Mouse (Mus musculus) Patski (cell line): ENCODE data around the gene Dlx6. TPM values are rescaled to one million over a fixed set of nuclear protein-coding genes. Genes with fewer than 3 reads are reported as not detected.

ENCODE experiments used
- ATAC-seq: fragments of 100-300 bp; one replicate; pipeline ENCODE4 v1.8.0; 2021
- CTCF ChIA-PET: fragments of 350-600 bp; sonication (Branson Sonifier 250); formaldehyde crosslinking; loops from one replicate; lab custom pipeline; 2022; ENCODE audit warnings: inconsistent platforms; lab: Charles Lee
- POLR2A ChIA-PET: fragments of 350-600 bp; sonication (Branson Sonifier 250); formaldehyde crosslinking; loops from one replicate; lab custom pipeline; 2022; ENCODE audit warnings: antibody characterized with exemption, inconsistent platforms; lab: Charles Lee
- DNase-seq: peaks from one replicate; pipeline ENCODE4 v3.0.0-alpha.2; 2011; ENCODE audit warnings: low read depth, low spot score
- H3K27me3 ChIP-seq: fragments of 371-371 bp; one replicate; pipeline ENCODE4 v1.5.1; 2021
- CTCF ChIP-seq: fragments of 100-300 bp; IDR thresholded peaks from one replicate; pipeline ENCODE4 v1.5.1; 2021
- in situ Hi-C: fragments of 300-500 bp; cut with MboI; formaldehyde crosslinking; loops from 3 replicates; pipeline ENCODE4 v1.11.1; 2018; ENCODE audit warnings: low pct_unique_long_range_greater_than_20kb, mixed read lengths
- polyA plus RNA-seq: library from polyadenylated mRNA; unstranded; gene quantifications from one replicate; pipeline ENCODE4 v1.2.3, GENCODE M21; 2021

Dlx6 gene
- polyA plus RNA-seq, 1 experiment from 2014 or later: 5.6 TPM

DNA sequence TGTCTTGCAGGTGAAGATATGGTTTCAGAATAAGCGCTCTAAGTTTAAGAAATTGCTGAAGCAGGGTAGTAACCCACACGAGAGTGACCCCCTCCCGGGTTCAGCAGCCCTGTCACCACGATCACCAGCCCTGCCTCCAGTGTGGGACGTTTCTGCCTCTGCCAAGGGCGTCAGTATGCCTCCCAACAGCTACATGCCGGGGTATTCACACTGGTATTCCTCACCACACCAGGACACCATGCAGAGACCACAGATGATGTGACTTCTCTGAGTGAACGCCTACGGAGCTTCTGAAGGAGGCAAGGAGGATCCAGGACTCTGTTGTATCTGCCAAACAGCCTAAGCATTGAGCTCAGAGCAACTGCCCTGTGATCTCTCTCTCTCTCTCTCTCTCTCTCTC is 3.9 kb downstream of the Dlx6 start:
- peaks cover 3% of the 10 kb centered on the region for H3K27me3 ChIP-seq
- POLR2A ChIA-PET: no interaction called here
- no peak for TF ChIP-seq CTCF
- DNase-seq (no peak), ATAC-seq (no peak)
- CTCF ChIA-PET: interaction anchor here (1.1 kb wide), 1 partner anchor 20 kb away, joined by 3 read pairs; no protein-coding TSS in a partner anchor
- in situ Hi-C loops: no loop called here

DNA sequence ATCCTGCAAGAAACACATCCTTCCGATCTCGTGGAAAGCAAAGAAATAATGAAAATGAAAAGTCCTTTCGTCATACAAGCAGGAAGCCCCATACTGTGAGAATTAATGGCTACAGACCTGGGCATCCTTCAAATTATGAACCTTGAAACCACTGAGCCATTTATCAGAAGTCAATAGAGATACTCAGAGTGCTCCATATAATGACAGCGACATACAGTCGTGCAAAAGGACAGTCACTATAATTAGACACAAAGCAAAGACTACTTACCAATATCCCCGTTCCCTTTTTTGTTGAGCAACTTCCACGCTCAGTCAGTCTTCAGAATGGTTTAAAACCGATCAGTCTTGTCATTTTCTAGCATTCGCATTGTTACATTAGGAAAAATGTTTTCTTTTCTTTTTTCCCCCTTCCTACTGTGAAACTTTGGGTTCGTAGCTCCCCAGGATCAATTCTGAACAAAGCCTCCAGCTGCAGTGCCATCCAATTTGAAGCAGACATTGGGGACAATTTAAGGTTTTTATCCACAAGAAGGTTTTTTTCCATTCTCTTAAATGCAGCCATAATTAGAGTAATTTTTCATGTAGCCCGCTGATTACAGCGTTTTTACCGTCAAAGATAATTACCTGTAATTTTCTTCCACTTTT is 6.0 kb downstream of the Dlx6 start:
- ATAC-seq (no peak), DNase-seq (no peak)
- in situ Hi-C loops: no loop called here
- no peak for TF ChIP-seq CTCF
- ChIA-PET CTCF (no interaction called here), POLR2A (interaction anchor here (0.6 kb wide), 1 partner anchor 597 kb away, joined by 3 read pairs; no protein-coding TSS in a partner anchor)
- peaks cover 3% of the 10 kb centered on the region for H3K27me3 ChIP-seq

DNA sequence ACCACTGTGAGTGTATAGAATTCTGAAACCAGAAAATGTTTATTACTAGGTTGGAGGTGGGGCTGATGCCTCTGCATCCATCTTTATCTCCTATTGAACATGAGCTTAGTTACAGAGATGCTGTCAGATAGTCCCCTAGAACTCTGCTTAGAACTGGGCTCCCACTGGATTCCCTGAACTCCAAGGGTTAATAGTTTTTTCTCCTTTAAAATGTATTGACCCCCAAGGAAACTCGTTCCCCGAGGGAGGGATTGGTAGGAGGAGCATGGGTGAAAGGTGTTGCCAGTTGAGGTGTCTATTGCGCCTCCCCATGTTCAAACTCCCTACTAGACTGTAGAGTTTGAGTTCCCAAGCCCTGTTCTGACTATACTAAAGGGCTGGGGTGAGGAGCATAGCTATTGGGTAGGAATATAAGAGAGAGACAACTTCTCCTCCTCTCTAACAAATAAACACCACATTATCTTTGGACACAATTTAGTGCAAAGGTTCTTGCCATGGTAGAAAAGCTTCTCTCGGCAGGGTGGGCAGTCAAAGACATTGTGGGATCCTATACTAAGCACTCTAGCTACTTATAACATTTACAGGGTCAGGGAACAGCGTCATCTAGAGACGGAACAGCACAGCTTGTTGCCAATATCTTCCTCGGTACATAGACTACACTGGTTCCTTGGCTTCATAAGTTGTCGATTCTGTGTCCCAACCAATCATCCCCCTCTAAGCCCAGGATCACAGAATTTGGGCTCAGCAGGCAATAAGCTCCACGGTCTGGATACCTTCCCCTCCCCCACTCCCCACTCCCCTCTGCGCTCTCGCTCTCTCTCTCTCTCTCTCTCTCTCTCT is 7.0 kb downstream of the Dlx6 start:
- no peak for ATAC-seq
- in situ Hi-C loops: no loop called here
- no peak for DNase-seq
- ChIA-PET POLR2A (interaction anchor here (0.5 to 0.6 kb wide), 2 partner anchors 24 to 598 kb away, joined by 3 read pairs; no protein-coding TSS in a partner anchor), CTCF (no interaction called here)
- TF ChIP-seq CTCF: no peak
- peaks cover 3% of the 10 kb centered on the region for H3K27me3 ChIP-seq

DNA sequence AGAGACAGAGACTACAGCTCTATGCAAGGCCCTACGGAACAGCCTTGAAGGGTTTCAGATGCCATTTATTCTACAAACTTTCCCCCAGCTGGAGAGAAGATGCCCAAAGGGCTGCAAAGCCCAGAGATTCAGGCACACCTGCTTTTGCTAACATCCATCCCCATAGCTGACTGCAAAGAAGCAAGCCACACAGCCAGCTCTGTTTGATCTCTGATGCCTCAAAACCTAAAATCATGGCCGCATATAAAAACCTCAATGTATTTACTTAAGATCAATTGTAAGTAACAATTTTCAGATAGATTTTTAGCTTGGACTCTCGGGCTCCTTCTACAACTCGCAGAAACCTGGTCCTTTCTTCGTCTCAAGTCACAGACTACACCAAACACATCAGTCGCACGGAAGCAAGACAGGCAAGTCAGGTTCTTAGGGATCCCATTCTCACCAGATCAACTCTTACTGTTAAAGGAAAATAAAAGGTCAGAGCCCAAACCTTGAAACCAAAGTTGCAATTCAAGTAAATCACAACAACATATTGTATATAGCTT is 7.8 kb downstream of the Dlx6 start:
- no peak for ATAC-seq
- ChIA-PET POLR2A (interaction anchor here (0.5 kb wide), 1 partner anchor 25 kb away, joined by 3 read pairs; no protein-coding TSS in a partner anchor), CTCF (no interaction called here)
- peaks cover 3% of the 10 kb centered on the region for H3K27me3 ChIP-seq
- no peak for DNase-seq
- in situ Hi-C loops: no loop called here
- TF ChIP-seq CTCF: no peak

DNA sequence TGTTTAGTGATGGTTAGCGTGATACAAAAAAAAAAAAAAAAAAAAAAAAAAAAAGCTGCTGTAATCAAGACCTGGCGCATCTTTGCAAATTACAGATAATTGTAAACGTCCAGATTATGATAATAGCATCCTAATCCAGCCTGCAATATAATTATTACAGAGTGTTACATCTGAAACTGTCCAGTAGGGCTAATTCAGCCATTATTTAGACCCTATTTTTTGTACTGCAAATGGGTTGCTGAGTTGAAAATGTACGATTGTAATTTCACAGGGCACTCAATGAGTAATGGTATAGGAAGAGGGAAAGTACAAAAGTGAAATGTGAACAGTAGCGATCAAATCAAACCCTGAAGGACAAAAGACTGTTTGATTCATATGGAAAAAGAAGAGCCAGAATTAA is 8.6 kb downstream of the Dlx6 start:
- DNase-seq: no peak
- in situ Hi-C loops: no loop called here
- POLR2A ChIA-PET: no interaction called here
- CTCF ChIA-PET: no interaction called here
- H3K27me3 ChIP-seq: peaks cover 3% of the 10 kb centered on the region
- no peak for ATAC-seq
- no peak for TF ChIP-seq CTCF

DNA sequence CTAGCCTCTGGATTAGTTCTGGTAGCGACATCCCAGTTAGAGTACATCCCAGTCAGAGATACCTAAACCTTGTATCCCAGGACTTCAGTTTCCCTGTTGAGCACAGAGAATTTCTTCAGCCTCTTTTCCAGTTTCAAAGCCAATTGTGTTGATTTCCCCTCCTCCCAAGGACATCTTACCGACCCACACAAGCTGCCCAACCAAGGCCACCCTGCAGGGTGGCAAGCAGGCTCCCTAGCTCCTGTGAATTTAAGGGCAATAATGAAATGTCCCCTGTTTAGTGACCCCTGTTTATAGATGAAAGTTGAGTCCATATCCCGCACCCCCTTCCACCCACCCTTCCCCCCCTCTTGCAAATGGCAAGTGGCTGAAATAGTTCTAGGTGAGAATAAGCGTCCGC is 9.7 kb downstream of the Dlx6 start:
- ATAC-seq: no peak
- TF ChIP-seq CTCF: no peak
- peaks cover 3% of the 10 kb centered on the region for H3K27me3 ChIP-seq
- CTCF ChIA-PET: interaction anchor here (0.6 kb wide), 1 partner anchor 184 kb away, joined by 4 read pairs; no protein-coding TSS in a partner anchor
- DNase-seq: no peak
- in situ Hi-C loops: no loop called here
- POLR2A ChIA-PET: interaction anchor here (0.9 kb wide), 1 partner anchor 10 kb away, joined by 4 read pairs; no protein-coding TSS in a partner anchor

DNA sequence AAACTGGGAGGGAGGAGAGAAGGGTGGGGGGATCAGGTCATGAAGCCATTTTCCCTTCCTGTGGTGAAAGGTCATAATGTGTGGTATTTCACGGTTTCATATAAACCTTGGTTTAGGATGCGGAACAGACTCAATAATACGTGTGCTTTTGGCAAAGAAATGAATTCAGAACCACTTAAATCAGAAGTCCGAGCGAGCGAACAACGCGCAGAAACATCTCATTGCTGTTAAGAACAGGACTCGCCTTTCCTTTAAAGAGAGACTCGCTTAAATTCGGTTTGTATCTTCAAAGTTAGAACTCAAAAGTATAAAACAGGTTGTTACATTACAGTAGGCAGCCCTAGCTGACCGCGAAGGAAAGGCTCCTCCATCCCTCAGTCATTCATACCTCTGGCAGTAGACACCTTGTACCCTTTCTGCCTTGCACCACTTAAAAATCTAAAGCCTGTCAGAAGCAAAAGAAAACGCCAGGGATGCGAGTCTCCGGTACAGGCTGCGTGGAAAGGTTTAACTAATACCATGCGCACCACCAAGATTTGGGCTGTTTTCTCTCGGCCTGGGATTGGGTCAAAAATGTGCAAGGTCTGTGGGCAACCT is 10.4 kb downstream of the Dlx6 start:
- no peak for ATAC-seq
- in situ Hi-C loops: no loop called here

DNA sequence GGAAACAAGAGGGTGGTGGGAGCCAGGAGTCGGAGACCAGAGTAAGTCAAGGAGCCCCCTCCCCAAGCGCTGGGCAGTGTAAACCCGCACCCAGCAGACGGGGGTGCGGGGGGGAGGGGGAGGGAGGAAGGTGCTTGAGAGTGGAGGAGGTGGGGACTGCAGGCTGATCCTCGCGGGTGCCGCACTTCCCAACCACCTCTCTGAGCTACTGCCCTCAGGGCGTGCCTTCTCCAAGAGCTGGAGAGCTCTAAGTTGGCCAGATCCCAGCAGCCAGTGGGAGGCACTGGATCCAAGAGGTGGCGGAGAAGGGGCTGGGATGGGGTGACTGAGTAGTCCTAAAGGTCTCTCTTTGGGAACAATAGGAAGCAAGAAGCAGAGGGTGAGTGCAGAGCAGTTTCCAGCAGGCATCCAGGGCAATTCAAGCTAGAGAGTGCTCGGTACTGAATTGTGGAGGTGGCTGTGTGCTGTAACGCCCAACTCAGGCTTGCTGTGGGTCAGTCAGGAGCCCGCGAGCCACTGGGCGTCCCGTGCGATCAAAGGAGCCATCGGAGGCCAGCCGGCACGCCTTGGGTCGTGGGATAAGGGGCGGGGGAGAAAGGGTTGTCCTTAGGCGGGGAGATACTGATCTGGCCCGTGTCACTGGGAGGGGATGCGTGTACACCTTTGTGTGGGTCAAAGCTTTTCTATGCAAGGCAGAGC is 11.1 kb downstream of the Dlx6 start:
- ATAC-seq (no peak), DNase-seq (no peak)
- no peak for TF ChIP-seq CTCF
- ChIA-PET POLR2A (interaction anchor here (0.7 kb wide), 2 partner anchors 53 to 833 kb away, joined by 4 read pairs; no protein-coding TSS in a partner anchor), CTCF (no interaction called here)
- in situ Hi-C loops: no loop called here
- H3K27me3 ChIP-seq: peaks cover 3% of the 10 kb centered on the region

More for the DNA sequence above, 10.4 kb downstream of the Dlx6 start:
- CTCF ChIA-PET: no interaction called here
- peaks cover 3% of the 10 kb centered on the region for H3K27me3 ChIP-seq
- POLR2A ChIA-PET: no interaction called here
- DNase-seq: no peak
- no peak for TF ChIP-seq CTCF

DNA sequence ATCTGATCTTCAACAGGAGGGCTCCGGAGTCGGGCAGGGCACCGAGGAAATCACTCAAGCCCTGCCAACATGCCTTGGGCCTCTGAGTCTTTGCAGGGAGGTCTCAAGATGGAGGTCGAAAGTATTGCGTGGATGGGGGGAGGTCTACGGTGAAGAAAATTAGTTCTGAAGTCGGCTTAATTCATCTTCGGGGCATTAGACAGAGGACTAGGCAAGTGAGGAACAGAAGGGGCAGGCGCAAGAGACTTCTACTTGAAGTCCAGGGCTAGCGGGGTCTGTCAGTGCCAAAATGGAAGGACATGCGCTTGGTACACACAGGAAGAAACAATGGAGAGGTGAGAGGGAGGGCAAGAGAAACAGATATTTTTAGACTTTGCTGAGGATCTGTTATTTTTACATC is 12.0 kb downstream of the Dlx6 start:
- H3K27me3 ChIP-seq: no peaks in the 10 kb centered on the region
- ChIA-PET POLR2A (interaction anchor here (0.7 kb wide), 1 partner anchor 834 kb away, joined by 4 read pairs; no protein-coding TSS in a partner anchor), CTCF (no interaction called here)
- DNase-seq: no peak
- in situ Hi-C loops: no loop called here
- TF ChIP-seq CTCF: no peak
- no peak for ATAC-seq

DNA sequence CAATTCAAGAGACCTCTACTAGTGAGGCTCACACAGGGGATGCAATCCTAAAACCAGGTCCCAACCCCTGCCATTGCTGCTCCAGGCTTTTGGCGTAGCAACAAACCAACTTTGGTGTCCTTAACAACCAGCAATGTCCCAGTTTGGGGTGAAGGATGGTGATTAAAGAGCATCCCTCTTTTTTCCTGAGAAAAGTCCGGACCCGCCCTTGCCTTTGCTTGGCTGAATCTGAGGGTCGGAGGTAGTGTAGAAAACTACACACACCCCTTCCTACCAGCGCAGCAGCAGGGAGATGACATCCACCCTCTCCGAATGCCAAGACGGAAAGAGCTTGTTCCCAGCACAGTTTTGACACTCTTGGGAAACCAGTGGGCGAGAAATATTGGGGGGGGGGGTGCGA is 12.5 kb downstream of the Dlx6 start:
- no peak for ATAC-seq
- no peak for TF ChIP-seq CTCF
- H3K27me3 ChIP-seq: no peaks in the 10 kb centered on the region
- no peak for DNase-seq
- in situ Hi-C loops: no loop called here
- CTCF ChIA-PET: no interaction called here
- POLR2A ChIA-PET: no interaction called here
